Mouse (Mus musculus): Measurements from ENCODE around the gene 4933430I17Rik. TPM values are rescaled to one million over a fixed set of nuclear protein-coding genes. Genes with fewer than 3 reads are reported as not detected.
A peak's percentile ranks its signal among the peaks of the same experiment; 100 is the strongest.

Gene 4933430I17Rik
- polyA plus RNA-seq, 1 experiment from 2014 or later, result 0.21 TPM

GRCm38 (mm10) chr4:62560963-62561629, 35.9 kb downstream of the 4933430I17Rik start:
- 20% methylated on average over 4 of the region's 4 CpGs for WGBS (ENCODE audit: insufficient replicate concordance)
- Histone ChIP-seq H3K4me2 (no peak overlapping the region), H3K9ac (no peak overlapping the region), H3K27me3 (replicated peaks) (no peaks in the 10 kb centered on the region), H3K9me3 (replicated peaks) (no peaks in the 10 kb centered on the region), H3K36me3 (no peaks in the 10 kb centered on the region), H3K4me1 (no peaks in the 10 kb centered on the region), H3K27ac (no peak overlapping the region), H3K4me3 (no peak overlapping the region)
- ATAC-seq, result no peak

DNA sequence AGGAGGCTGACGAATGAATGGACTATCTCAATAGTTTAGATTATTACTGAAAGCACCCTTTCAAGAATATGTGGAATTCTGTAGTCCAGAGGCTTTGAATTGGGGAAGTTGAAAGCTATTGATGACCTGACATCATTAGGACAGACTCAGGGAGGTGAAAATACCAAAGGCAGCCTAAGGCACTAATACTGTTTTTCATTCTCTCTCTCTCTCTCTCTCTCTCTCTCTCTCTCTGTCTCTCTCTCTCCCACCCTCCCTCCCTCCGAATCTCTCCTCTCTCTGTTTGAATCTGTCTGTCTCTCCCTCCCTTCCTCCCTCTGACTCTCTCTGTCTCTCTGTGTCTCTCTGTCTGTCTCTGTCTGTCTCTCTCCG, 36.4 kb downstream of the 4933430I17Rik start:
- WGBS (ENCODE audit: insufficient replicate concordance), result 45% methylated on average over 3 of the region's 3 CpGs
- H3K4me3 ChIP-seq, result no peak overlapping the region
- H3K27me3 ChIP-seq (replicated peaks), result no peaks in the 10 kb centered on the region
- H3K36me3 ChIP-seq, result no peaks in the 10 kb centered on the region
- ATAC-seq, result no peak
- no peak overlapping the region for H3K27ac ChIP-seq
- H3K4me1 ChIP-seq, result no peaks in the 10 kb centered on the region
- H3K9me3 ChIP-seq (replicated peaks), result no peaks in the 10 kb centered on the region
- no peak overlapping the region for H3K4me2 ChIP-seq
- H3K9ac ChIP-seq, result no peak overlapping the region

DNA sequence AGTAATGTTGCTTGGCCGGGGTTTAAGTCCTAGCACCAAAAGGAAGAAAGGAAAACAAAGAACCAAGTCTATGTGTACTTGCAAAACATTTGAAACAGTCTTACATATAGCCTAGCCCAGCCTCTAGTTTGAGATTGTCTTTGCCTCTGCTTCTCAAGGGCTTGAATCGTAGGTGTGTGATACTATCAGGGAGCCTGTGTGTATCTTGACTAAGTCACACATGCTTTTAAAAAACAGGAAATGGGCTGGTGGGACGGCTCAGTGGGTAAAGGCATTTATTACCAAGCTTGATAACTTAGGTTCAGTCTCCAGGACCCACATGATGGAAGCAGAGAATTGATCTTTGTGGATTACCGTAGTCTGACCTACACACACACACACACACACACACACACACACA, 36.8 kb downstream of the 4933430I17Rik start:
- Histone ChIP-seq H3K27me3 (replicated peaks) (no peaks in the 10 kb centered on the region), H3K4me3 (no peak overlapping the region), H3K9me3 (replicated peaks) (no peaks in the 10 kb centered on the region), H3K9ac (no peak overlapping the region), H3K4me1 (no peaks in the 10 kb centered on the region), H3K36me3 (no peaks in the 10 kb centered on the region), H3K4me2 (no peak overlapping the region), H3K27ac (no peak overlapping the region)
- ATAC-seq, result no peak
- 44% methylated on average over 4 of the region's 4 CpGs for WGBS (ENCODE audit: insufficient replicate concordance)

DNA sequence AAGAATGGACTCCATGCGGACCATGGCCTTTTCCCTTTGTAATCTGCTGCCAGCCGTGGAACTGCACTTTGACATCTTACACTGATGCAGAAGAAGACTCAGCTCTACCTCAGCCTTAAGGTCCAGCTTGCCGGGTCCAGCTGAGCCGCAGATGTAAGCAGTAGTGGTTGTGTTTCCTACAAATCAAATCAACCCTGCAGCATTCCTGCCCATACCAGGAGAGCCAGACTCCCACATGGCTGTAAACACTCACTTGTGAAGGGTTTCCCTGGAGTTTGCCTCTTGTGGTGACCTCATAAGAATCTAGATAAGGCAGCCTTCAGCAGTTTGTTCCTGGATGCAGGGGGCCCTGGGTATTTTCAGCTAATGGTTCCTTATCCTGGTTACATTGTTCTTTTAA, 41.4 kb downstream of the 4933430I17Rik start:
- H3K36me3 ChIP-seq, result no peaks in the 10 kb centered on the region
- no peak for ATAC-seq
- H3K4me2 ChIP-seq, result no peak overlapping the region
- no peaks in the 10 kb centered on the region for H3K27me3 ChIP-seq (replicated peaks)
- no peak overlapping the region for H3K27ac ChIP-seq
- H3K4me1 ChIP-seq, result no peaks in the 10 kb centered on the region
- H3K4me3 ChIP-seq, result no peak overlapping the region
- H3K9ac ChIP-seq, result no peak overlapping the region
- H3K9me3 ChIP-seq (replicated peaks), result no peaks in the 10 kb centered on the region
- 60% methylated on average over 4 of the region's 4 CpGs for WGBS (ENCODE audit: insufficient replicate concordance)

- H3K27ac ChIP-seq, result no peak overlapping the region
- 79% methylated on average over 6 of the region's 6 CpGs for WGBS (ENCODE audit: insufficient replicate concordance)
- no peaks in the 10 kb centered on the region for H3K4me1 ChIP-seq
- no peak for ATAC-seq
- no peak overlapping the region for H3K9ac ChIP-seq
- H3K9me3 ChIP-seq (replicated peaks), result no peaks in the 10 kb centered on the region
- no peak overlapping the region for H3K4me2 ChIP-seq
- H3K27me3 ChIP-seq (replicated peaks), result no peaks in the 10 kb centered on the region
- H3K4me3 ChIP-seq, result no peak overlapping the region
- H3K36me3 ChIP-seq, result no peaks in the 10 kb centered on the region
Measured at GRCm38 (mm10) chr4:62567696-62568095, 42.5 kb downstream of the 4933430I17Rik start.

GRCm38 (mm10) chr4:62568359-62568758, 43.2 kb downstream of the 4933430I17Rik start:
- Histone ChIP-seq H3K9ac (no peak overlapping the region), H3K27ac (no peak overlapping the region), H3K36me3 (no peaks in the 10 kb centered on the region), H3K4me3 (no peak overlapping the region), H3K4me1 (no peaks in the 10 kb centered on the region), H3K9me3 (replicated peaks) (no peaks in the 10 kb centered on the region), H3K27me3 (replicated peaks) (no peaks in the 10 kb centered on the region), H3K4me2 (no peak overlapping the region)
- ATAC-seq, result no peak
- 46% methylated on average over 1 of the region's 1 CpGs for WGBS (ENCODE audit: insufficient replicate concordance)

DNA sequence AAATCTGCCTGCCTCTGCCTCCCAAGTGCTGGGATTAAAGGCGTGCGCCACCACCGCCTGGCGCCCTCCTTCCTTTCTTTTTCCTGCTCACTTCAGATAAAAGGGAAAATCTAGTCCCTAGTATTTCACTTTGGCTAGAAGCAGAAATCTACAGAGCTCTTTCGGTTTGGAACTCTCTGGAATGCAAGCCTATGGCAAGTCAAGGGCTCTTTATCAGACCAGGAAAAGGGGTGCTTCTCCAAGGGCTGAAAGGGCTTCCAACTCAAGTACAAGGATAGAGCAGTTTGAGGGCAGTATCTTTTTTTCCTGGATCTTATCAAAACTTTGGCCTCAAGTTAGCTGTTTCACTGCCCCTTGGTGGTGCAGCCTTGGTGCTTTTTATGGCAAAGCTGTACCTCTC, 44.4 kb downstream of the 4933430I17Rik start:
- H3K4me2 ChIP-seq, result no peak overlapping the region
- no peaks in the 10 kb centered on the region for H3K27me3 ChIP-seq (replicated peaks)
- H3K9ac ChIP-seq, result no peak overlapping the region
- H3K27ac ChIP-seq, result no peak overlapping the region
- H3K4me1 ChIP-seq, result no peaks in the 10 kb centered on the region
- 90% methylated on average over 5 of the region's 5 CpGs for WGBS (ENCODE audit: insufficient replicate concordance)
- no peak for ATAC-seq
- no peak overlapping the region for H3K4me3 ChIP-seq
- H3K36me3 ChIP-seq, result no peaks in the 10 kb centered on the region
- H3K9me3 ChIP-seq (replicated peaks), result no peaks in the 10 kb centered on the region

GRCm38 (mm10) chr4:62570029-62570428, 44.9 kb downstream of the 4933430I17Rik start:
- Histone ChIP-seq H3K4me1 (no peaks in the 10 kb centered on the region), H3K4me2 (no peak overlapping the region), H3K9me3 (replicated peaks) (no peaks in the 10 kb centered on the region), H3K27me3 (replicated peaks) (no peaks in the 10 kb centered on the region), H3K27ac (no peak overlapping the region), H3K9ac (no peak overlapping the region), H3K36me3 (no peaks in the 10 kb centered on the region), H3K4me3 (no peak overlapping the region)
- WGBS (ENCODE audit: insufficient replicate concordance), result 56% methylated on average over 5 of the region's 5 CpGs
- no peak for ATAC-seq

DNA sequence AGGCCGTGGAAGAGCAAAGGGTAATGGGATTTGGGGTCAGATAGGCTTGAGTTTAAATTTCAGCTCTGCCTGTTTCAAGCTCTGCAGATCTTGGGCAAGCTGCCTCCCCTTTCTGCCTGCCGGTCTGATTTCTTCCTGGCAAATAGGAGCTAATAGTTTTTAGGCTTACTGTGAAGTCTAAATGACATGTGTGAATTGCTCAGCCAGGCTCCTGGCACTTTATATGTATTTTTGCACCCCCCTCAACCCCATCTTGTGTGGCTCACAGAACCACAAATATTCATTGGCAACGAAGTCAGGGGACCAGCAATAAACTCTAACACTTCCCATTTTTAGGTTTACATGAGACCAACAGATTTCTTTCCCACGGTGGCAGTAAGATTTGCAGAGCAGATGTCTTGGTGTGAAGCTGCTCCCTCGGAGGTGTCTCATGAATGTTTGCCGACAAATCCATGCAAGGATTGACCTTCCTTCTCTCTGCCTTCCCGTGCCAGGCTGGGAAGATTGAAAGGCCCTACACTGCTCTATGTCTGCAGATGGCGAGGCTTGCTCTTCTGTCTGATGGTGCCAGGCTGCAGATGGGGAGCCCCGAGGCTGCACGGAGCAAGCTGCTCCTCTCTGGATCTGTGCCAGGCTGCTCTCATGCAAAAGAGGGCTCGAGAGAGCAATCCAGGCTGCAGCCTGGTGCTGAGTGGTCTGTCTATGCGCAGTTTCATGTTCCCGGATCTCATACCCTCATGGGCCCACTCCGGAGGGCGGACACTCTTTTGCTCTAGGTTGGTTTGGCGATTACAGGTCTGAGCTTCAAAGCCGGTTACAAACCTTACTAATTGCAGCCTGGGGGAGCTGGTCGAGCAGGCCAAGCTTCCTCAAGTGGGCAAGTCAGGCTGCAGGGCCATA, 57.4 kb downstream of the 4933430I17Rik start:
- ATAC-seq, result peak; percentile 35; the same call in 1 of the 2 replicates
- H3K4me3 ChIP-seq, result peak overlapping the region; percentile 46; the same call in 1 of the 2 replicates
- H3K27ac ChIP-seq, result no peak overlapping the region
- H3K4me1 ChIP-seq, result no peaks in the 10 kb centered on the region
- 31% methylated on average over 18 of the region's 18 CpGs for WGBS (ENCODE audit: insufficient replicate concordance)
- no peaks in the 10 kb centered on the region for H3K9me3 ChIP-seq (replicated peaks)
- H3K27me3 ChIP-seq (replicated peaks), result peaks cover 39% of the 10 kb centered on the region
- H3K9ac ChIP-seq, result no peak overlapping the region
- H3K4me2 ChIP-seq, result peak overlapping the region; percentile 60
- H3K36me3 ChIP-seq, result no peaks in the 10 kb centered on the region

DNA sequence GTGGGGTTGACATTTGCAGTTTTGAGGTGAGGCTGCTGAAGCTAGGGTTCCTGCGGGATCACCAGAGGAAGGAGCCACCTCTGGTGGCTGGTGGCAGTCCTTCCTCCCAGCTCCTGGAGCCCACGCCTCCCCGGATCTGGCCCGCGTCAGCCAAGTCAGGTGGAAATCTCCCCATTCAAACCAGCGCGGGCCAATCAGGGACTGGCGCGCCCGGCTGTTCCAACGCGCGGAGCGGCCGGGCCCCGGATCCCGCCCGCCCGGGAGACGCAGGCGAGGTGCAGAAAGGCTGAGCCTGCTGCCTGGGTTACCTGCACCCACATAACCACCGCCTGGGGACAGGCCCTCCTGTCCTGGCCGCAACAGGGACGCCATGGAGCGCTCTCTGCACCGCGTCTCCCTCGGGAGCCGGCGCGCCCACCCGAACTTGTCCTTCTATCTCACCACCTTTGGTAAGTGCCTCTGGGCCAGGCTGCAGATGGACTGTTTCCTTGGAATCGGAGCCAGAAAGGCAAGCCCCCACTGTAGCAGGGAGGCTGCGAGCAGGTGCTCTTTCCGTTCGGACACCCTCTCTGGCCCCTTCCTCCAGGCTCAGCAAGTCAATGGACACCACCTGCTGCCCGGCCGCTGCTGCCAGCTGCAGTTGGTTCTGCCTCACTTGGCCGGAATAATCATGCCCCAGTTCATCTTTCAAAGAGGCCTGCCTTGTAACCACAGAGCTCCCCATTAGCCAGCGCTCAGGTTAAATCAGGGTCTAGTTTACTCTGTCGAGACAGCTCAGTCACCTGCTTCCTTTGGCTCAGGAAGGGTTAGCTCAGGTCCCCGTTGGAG, 58.3 kb downstream of the 4933430I17Rik start:
- ATAC-seq, result peak; percentile 37; the same call in 1 of the 2 replicates
- H3K9ac ChIP-seq, result 0 out of 2 replicates have a peak overlapping the region, but pooled peaks have one; percentile 25
- peaks cover 39% of the 10 kb centered on the region for H3K27me3 ChIP-seq (replicated peaks)
- peak overlapping the region; percentile 46 for H3K4me3 ChIP-seq
- 8% methylated on average over 41 of the region's 42 CpGs for WGBS (ENCODE audit: insufficient replicate concordance)
- H3K36me3 ChIP-seq, result no peaks in the 10 kb centered on the region
- H3K4me1 ChIP-seq, result no peaks in the 10 kb centered on the region
- H3K9me3 ChIP-seq (replicated peaks), result no peaks in the 10 kb centered on the region
- H3K4me2 ChIP-seq, result peak overlapping the region; percentile 60
- H3K27ac ChIP-seq, result no peak overlapping the region

- ATAC-seq, result no peak
- no peak overlapping the region for H3K27ac ChIP-seq
- H3K9me3 ChIP-seq (replicated peaks), result no peaks in the 10 kb centered on the region
- H3K9ac ChIP-seq, result no peak overlapping the region
- H3K4me1 ChIP-seq, result no peaks in the 10 kb centered on the region
- peaks cover 32% of the 10 kb centered on the region for H3K27me3 ChIP-seq (replicated peaks)
- no peak overlapping the region for H3K4me3 ChIP-seq
- WGBS (ENCODE audit: insufficient replicate concordance), result 58% methylated on average over 8 of the region's 8 CpGs
- no peak overlapping the region for H3K4me2 ChIP-seq
- no peaks in the 10 kb centered on the region for H3K36me3 ChIP-seq
Measured at GRCm38 (mm10) chr4:62587067-62587466, 61.9 kb downstream of the 4933430I17Rik start.

- Histone ChIP-seq H3K4me2 (no peak overlapping the region), H3K9me3 (replicated peaks) (no peaks in the 10 kb centered on the region), H3K36me3 (no peaks in the 10 kb centered on the region), H3K4me1 (no peaks in the 10 kb centered on the region), H3K9ac (no peak overlapping the region), H3K4me3 (no peak overlapping the region), H3K27me3 (replicated peaks) (no peaks in the 10 kb centered on the region), H3K27ac (no peak overlapping the region)
- ATAC-seq, result no peak
- WGBS (ENCODE audit: insufficient replicate concordance), result 37% methylated on average over 1 of the region's 1 CpGs
Measured at GRCm38 (mm10) chr4:62590878-62591277, 65.7 kb downstream of the 4933430I17Rik start.
